Mouse (Mus musculus) lung, embryonic 14.5 days (tissue): Measurements from ENCODE around the gene Herpud2. TPM values are rescaled to one million over a fixed set of nuclear protein-coding genes. Genes with fewer than 3 reads are reported as not detected.
A peak's percentile ranks its signal among the peaks of the same experiment; 100 is the strongest.

Experiments
- ATAC-seq: fragments of 200-750 bp; cut with Nextera tagmentation; 2 replicates; pipeline ENCODE4 v1.8.0; 2017; ENCODE audit warnings: mild to moderate bottlenecking, moderate TSS enrichment, moderate library complexity; ENCODE audit not compliant: insufficient read depth
- DNase-seq: peaks from one replicate; pipeline ENCODE4 v3.0.0-alpha.2; 2015
- H3K27ac ChIP-seq: fragments of 300-500 bp; sonication (generic); 2 replicates; pipeline ENCODE4 v1.5.1; 2014; ENCODE audit warnings: low read depth, mild to moderate bottlenecking, moderate library complexity
- H3K27me3 ChIP-seq: fragments of 300-500 bp; sonication (generic); 2 replicates; pipeline ENCODE4 v1.6.1; 2014; ENCODE audit warnings: low read length, control low read depth; ENCODE audit not compliant: insufficient read depth
- H3K36me3 ChIP-seq: fragments of 300-500 bp; sonication (generic); 2 replicates; pipeline ENCODE4 v1.6.1; 2014; ENCODE audit warnings: control low read depth; ENCODE audit not compliant: insufficient read depth
- H3K4me1 ChIP-seq: fragments of 300-500 bp; sonication (generic); 2 replicates; pipeline ENCODE4 v1.6.1; 2014; ENCODE audit warnings: antibody characterized with exemption, control low read depth; ENCODE audit not compliant: insufficient read depth
- H3K4me2 ChIP-seq: fragments of 300-500 bp; sonication (generic); 2 replicates; pipeline ENCODE4 v1.6.1; 2014; ENCODE audit warnings: mild to moderate bottlenecking
- H3K4me3 ChIP-seq: fragments of 300-500 bp; sonication (generic); 2 replicates; pipeline ENCODE4 v1.5.1; 2014; ENCODE audit warnings: low read depth, low read length
- H3K9ac ChIP-seq: fragments of 300-500 bp; sonication (generic); 2 replicates; pipeline ENCODE4 v1.6.1; 2014
- H3K9me3 ChIP-seq: fragments of 300-500 bp; sonication (generic); 2 replicates; pipeline ENCODE4 v1.6.1; 2016; ENCODE audit warnings: low read depth, low read length, control low read depth
- CTCF ChIP-seq: IDR thresholded peaks from 2 replicates; pipeline ENCODE4 v1.5.1; 2016; ENCODE audit warnings: antibody characterized with exemption, low read depth
- WGBS: fragments of 180-500 bp; shearing (Covaris S2); extraction: QIAGEN DNeasy Blood & Tissue Kit; methylation state at CpG from one replicate; pipeline ENCODE4 v1.1.7; 2014; 5-methylcytosine and 5-hydroxymethylcytosine counted together
- polyA plus RNA-seq: library from polyadenylated mRNA; unstranded; fragments of >200 nt; fragmentation: Nextera tagmentation; extraction: Ambion mirVana; gene quantifications from 2 replicates; pipeline ENCODE4 v1.2.1, GENCODE M21; 2014

The Herpud2 gene
- polyA plus RNA-seq, 1 experiment from 2014 or later: 34.3 TPM

DNA sequence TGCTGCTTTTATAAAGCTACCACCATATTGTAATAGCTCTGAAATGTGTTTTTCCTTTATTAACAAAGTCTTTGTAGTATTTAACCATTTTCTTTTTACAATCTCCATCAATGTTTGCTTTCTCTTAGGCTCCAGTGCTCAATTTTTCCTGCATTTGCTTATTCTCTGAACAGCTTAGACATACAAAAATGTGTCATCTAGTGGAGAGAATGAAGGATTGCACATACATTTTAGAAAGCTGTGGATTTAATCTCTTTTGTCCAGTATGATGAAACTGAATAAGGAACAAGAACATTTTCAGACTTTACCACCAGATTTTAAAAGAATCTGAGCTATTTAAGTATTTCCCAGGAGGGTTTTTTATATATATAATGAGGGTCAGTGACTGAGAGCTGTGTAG lies 18.0 kb upstream of the Herpud2 start:
- H3K4me1 ChIP-seq: peaks cover 8% of the 10 kb centered on the region
- DNase-seq (peak; percentile 45), ATAC-seq (no peak)
- H3K4me2 ChIP-seq: no peak overlapping the region
- H3K4me3 ChIP-seq: no peak overlapping the region
- no peak overlapping the region for H3K9ac ChIP-seq
- H3K27me3 ChIP-seq: no peaks in the 10 kb centered on the region
- H3K27ac ChIP-seq: no peak overlapping the region
- no peaks in the 10 kb centered on the region for H3K36me3 ChIP-seq
- H3K9me3 ChIP-seq: no peaks in the 10 kb centered on the region
- peak; percentile 64 for TF ChIP-seq CTCF

DNA sequence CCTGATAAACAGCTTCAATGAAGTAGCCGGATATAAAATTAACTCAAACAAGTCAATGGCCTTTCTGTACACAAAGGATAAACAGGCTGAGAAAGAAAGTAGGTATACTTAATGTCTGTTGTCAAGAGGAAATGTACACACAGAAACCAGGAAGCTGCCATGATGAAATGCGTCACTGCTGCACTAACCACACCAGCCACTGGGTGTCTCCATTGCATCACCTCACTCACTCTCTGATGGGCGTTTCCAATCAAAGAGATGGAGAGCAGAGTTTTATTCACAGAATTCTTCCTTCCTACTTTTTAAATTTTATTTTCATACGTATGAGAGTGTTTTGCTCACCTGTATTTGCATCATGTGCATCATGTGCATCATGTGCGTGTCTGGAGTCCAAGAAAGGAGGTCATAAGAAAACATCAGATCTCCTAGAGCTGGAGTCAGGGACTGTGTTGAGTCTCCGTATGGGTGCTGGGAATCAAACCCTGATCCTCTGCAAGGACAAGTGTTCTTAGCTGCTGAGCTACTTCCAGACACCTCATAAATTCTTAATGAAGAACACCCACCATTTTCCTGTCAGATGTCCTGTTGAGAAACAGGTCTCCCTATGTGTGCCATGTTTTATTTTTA lies 16.0 kb upstream of the Herpud2 start:
- 29% methylated on average over 6 of the region's 6 CpGs for WGBS
- H3K9me3 ChIP-seq: no peaks in the 10 kb centered on the region
- no peaks in the 10 kb centered on the region for H3K4me1 ChIP-seq
- H3K9ac ChIP-seq: no peak overlapping the region
- no peak overlapping the region for H3K27ac ChIP-seq
- H3K27me3 ChIP-seq: no peaks in the 10 kb centered on the region
- no peaks in the 10 kb centered on the region for H3K36me3 ChIP-seq
- H3K4me2 ChIP-seq: no peak overlapping the region
- DNase-seq (peak; percentile 88), ATAC-seq (peak; percentile 62)
- no peak overlapping the region for H3K4me3 ChIP-seq
- TF ChIP-seq CTCF: peak; percentile 93

- ATAC-seq (peak; percentile 28; the same call in 1 of the 2 replicates), DNase-seq (peak; percentile 30)
- Histone ChIP-seq H3K4me2 (no peak overlapping the region), H3K27ac (peak overlapping the region; percentile 65; the same call in 1 of the 2 replicates), H3K4me3 (no peak overlapping the region), H3K9ac (no peak overlapping the region), H3K36me3 (no peaks in the 10 kb centered on the region), H3K9me3 (no peaks in the 10 kb centered on the region), H3K27me3 (no peaks in the 10 kb centered on the region), H3K4me1 (no peaks in the 10 kb centered on the region)
- TF ChIP-seq CTCF: no peak
- 45% methylated on average over 4 of the region's 4 CpGs for WGBS
These were observed 6.6 kb upstream of the Herpud2 start for GRCm38 (mm10) chr9:25158218-25158617.

DNA sequence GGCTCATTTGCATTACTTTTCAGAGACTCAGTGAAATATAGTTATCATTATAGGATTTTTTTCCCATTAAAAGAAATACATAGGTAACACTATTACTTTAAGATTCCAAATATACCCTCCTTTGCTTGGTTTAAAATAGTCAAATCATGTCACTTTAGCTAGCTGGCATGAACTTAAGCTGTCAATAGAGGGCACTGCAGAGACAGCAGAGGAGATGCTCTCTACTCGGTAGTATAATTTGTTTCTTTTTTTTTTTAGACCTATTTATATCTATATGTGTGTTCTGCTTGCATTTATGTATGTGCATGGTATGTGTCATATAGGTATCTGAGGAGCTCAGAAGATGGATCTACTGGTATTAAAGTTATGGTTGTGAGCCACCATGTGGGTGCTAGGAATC lies 4.8 kb upstream of the Herpud2 start:
- WGBS: 17% methylated on average over 1 of the region's 1 CpGs
- no peaks in the 10 kb centered on the region for H3K9me3 ChIP-seq

DNA sequence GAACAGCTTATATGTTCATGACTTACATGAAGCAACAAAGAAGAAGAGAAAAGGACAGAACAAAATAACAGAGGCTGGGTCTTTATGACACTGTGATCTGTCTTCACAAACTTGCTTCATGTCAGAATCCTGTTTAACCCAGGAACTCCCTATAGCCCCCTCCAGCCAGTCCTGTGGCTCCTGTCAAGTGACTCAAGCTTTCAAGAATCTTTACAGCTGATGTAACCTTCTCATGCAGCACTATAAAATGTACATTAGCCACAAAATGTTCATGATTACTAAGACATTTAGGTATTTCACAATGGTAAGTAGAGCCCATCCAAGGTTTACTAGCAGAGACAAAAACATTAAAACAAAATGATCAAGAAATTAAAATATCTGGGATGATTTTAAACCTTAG lies 1.4 kb upstream of the Herpud2 start:
- Histone ChIP-seq H3K36me3 (no peaks in the 10 kb centered on the region), H3K27me3 (no peaks in the 10 kb centered on the region), H3K9me3 (no peaks in the 10 kb centered on the region), H3K4me3 (no peak overlapping the region), H3K4me2 (no peak overlapping the region), H3K9ac (no peak overlapping the region), H3K27ac (no peak overlapping the region), H3K4me1 (peaks cover 4% of the 10 kb centered on the region; the same call in 1 of the 2 replicates)
- TF ChIP-seq CTCF: no peak
- no peak for ATAC-seq
- no peak for DNase-seq

More for the DNA sequence above, 4.8 kb upstream of the Herpud2 start:
- Histone ChIP-seq H3K4me1 (no peaks in the 10 kb centered on the region), H3K27ac (no peak overlapping the region), H3K27me3 (no peaks in the 10 kb centered on the region), H3K4me3 (no peak overlapping the region), H3K9ac (no peak overlapping the region), H3K36me3 (no peaks in the 10 kb centered on the region), H3K4me2 (no peak overlapping the region)
- TF ChIP-seq CTCF: peak; percentile 48
- ATAC-seq (no peak), DNase-seq (peak; percentile 56)

DNA sequence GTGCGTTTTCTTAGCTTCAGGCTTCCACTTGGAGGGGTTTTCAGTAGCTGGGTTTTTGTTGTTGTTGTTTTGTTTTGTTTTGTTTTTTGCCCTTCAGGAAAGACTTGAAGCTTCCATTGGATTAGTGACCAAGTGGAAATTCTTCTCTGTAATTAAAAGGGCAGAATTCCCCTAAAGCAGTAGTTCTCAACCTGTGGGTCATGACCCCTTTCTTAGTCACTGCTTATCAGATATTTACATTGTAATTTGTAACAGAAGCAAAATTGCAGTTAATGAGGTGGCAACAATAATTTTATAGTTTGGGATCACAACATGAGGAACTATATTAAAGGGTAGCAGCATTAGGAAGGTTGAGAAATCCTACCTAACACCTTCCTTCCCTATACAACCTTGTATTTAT lies 837 bp upstream of the Herpud2 start:
- ATAC-seq: no peak
- peak overlapping the region; percentile 85 for H3K4me2 ChIP-seq
- 6% methylated on average over 1 of the region's 1 CpGs for WGBS
- peaks cover 4% of the 10 kb centered on the region; the same call in 1 of the 2 replicates for H3K4me1 ChIP-seq
- no peaks in the 10 kb centered on the region for H3K36me3 ChIP-seq
- peak overlapping the region; percentile 91 for H3K9ac ChIP-seq
- peak overlapping the region; percentile 82 for H3K4me3 ChIP-seq
- H3K27ac ChIP-seq: peak overlapping the region; percentile 100
- H3K27me3 ChIP-seq: no peaks in the 10 kb centered on the region
- no peak for DNase-seq
- no peaks in the 10 kb centered on the region for H3K9me3 ChIP-seq
- no peak for TF ChIP-seq CTCF

GRCm38 (mm10) chr9:25150791-25151610 lies 619 bp downstream of the Herpud2 start:
- no peak for TF ChIP-seq CTCF
- Histone ChIP-seq H3K9ac (peak overlapping the region; percentile 91), H3K4me2 (peak overlapping the region; percentile 85), H3K4me3 (peak overlapping the region; percentile 82), H3K27me3 (no peaks in the 10 kb centered on the region), H3K4me1 (peaks cover 4% of the 10 kb centered on the region; the same call in 1 of the 2 replicates), H3K36me3 (no peaks in the 10 kb centered on the region), H3K9me3 (no peaks in the 10 kb centered on the region), H3K27ac (peak overlapping the region; percentile 100)
- peak; percentile 78 for ATAC-seq
- WGBS: under 1% methylated on average over 70 of the region's 73 CpGs
- DNase-seq: peak; percentile 54
